Mouse (Mus musculus) neural tube, embryonic 11.5 days (tissue): ENCODE results near the gene Rex2. TPM values are rescaled to one million over a fixed set of nuclear protein-coding genes. Genes with fewer than 3 reads are reported as not detected.
"Not testable (repeated sequence)": the region's sequence is repeated elsewhere in the genome, so short reads cannot be mapped to it uniquely, and the experiment has no call there.

ENCODE experiments used
- ATAC-seq: fragments of 200-750 bp; cut with Nextera tagmentation; 2 replicates; pipeline ENCODE4 v1.8.0; 2017; ENCODE audit warnings: moderate number of reproducible peaks, mild to moderate bottlenecking, moderate TSS enrichment, moderate library complexity; ENCODE audit not compliant: insufficient read depth, low FRiP score, low TSS enrichment
- DNase-seq: peaks from one replicate; pipeline ENCODE4 v3.0.0-alpha.2; 2015; ENCODE audit warnings: low spot score
- H3K27ac ChIP-seq: fragments of 300-500 bp; sonication (generic); 2 replicates; pipeline ENCODE4 v1.5.1; 2014; ENCODE audit warnings: low read depth, mild to moderate bottlenecking, low read length
- H3K27me3 ChIP-seq: fragments of 300-500 bp; sonication (generic); 2 replicates; pipeline ENCODE4 v1.6.1; 2014; ENCODE audit warnings: mild to moderate bottlenecking, low read length, mixed read lengths; ENCODE audit not compliant: control insufficient read depth, insufficient read depth
- H3K36me3 ChIP-seq: fragments of 300-500 bp; sonication (generic); 2 replicates; pipeline ENCODE4 v1.6.1; 2014; ENCODE audit warnings: mild to moderate bottlenecking, low read length, moderate library complexity, mixed read lengths; ENCODE audit not compliant: control insufficient read depth, insufficient read depth
- H3K4me1 ChIP-seq: fragments of 300-500 bp; sonication (generic); 2 replicates; pipeline ENCODE4 v1.6.1; 2014; ENCODE audit warnings: low read length, mixed read lengths; ENCODE audit not compliant: control insufficient read depth, insufficient read depth
- H3K4me2 ChIP-seq: fragments of 300-500 bp; sonication (generic); 2 replicates; pipeline ENCODE4 v1.6.1; 2014; ENCODE audit warnings: low read depth, mild to moderate bottlenecking, moderate library complexity
- H3K4me3 ChIP-seq: fragments of 300-500 bp; sonication (generic); 2 replicates; pipeline ENCODE4 v1.5.1; 2014; ENCODE audit warnings: low read depth, low read length
- H3K9ac ChIP-seq: fragments of 300-500 bp; sonication (generic); 2 replicates; pipeline ENCODE4 v1.6.1; 2014; ENCODE audit warnings: mild to moderate bottlenecking, low read length
- H3K9me3 ChIP-seq: fragments of 300-500 bp; sonication (generic); 2 replicates; pipeline ENCODE4 v1.6.1; 2016; ENCODE audit warnings: low read length; ENCODE audit not compliant: control insufficient read depth
- WGBS: fragments of 180-500 bp; shearing (Covaris S2); extraction: QIAGEN DNeasy Blood & Tissue Kit; methylation state at CpG from one replicate; pipeline ENCODE4 v1.1.7; 2014; 5-methylcytosine and 5-hydroxymethylcytosine counted together
- polyA plus RNA-seq: library from polyadenylated mRNA; unstranded; fragments of >200 nt; fragmentation: Nextera tagmentation; extraction: Ambion mirVana; gene quantifications from 2 replicates; pipeline ENCODE4 v1.2.1, GENCODE M21; 2014

Rex2 gene
- polyA plus RNA-seq = not detected in 2 replicates

GRCm38 (mm10) chr4:147021550-147021949 lies at the start of gene Rex2:
TSS of gene Rex2 (plus strand) at chr4:147021850.
- ATAC-seq, H3K9me3 ChIP-seq, H3K36me3 ChIP-seq, H3K4me3 ChIP-seq, H3K9ac ChIP-seq, H3K27ac ChIP-seq, H3K4me1 ChIP-seq, H3K4me2 ChIP-seq, DNase-seq, H3K27me3 ChIP-seq: not testable (repeated sequence)
- WGBS = no CpG with 5 or more reads among the region's 6 CpGs

- DNase-seq, H3K4me1 ChIP-seq, H3K4me2 ChIP-seq, H3K27me3 ChIP-seq, ATAC-seq, H3K9me3 ChIP-seq, H3K9ac ChIP-seq, H3K4me3 ChIP-seq, H3K36me3 ChIP-seq, H3K27ac ChIP-seq: not testable (repeated sequence)
- 21% methylated on average over 2 of the region's 2 CpGs for WGBS
Measured at GRCm38 (mm10) chr4:146976581-146976980, 45.1 kb upstream of the Rex2 start.

GRCm38 (mm10) chr4:147018400-147018799 lies 3.2 kb upstream of the Rex2 start:
- H3K4me3 ChIP-seq, H3K27ac ChIP-seq, H3K4me1 ChIP-seq, H3K27me3 ChIP-seq, DNase-seq, H3K9ac ChIP-seq, H3K36me3 ChIP-seq, H3K4me2 ChIP-seq, H3K9me3 ChIP-seq: not testable (repeated sequence)
- WGBS = no CpG with 5 or more reads among the region's 1 CpGs
- peak; percentile 55; the same call in 1 of the 2 replicates for ATAC-seq

- not testable (repeated sequence) for H3K9me3 ChIP-seq, H3K36me3 ChIP-seq, DNase-seq, ATAC-seq, H3K27ac ChIP-seq, H3K4me3 ChIP-seq, H3K4me2 ChIP-seq, H3K4me1 ChIP-seq, H3K9ac ChIP-seq, H3K27me3 ChIP-seq
- 60% methylated on average over 1 of the region's 1 CpGs for WGBS
Measured at GRCm38 (mm10) chr4:147026374-147026773, 4.7 kb downstream of the Rex2 start.

- peak; percentile 73 for ATAC-seq
- H3K27ac ChIP-seq, H3K27me3 ChIP-seq, H3K4me1 ChIP-seq, DNase-seq, H3K4me2 ChIP-seq, H3K9me3 ChIP-seq, H3K9ac ChIP-seq, H3K4me3 ChIP-seq, H3K36me3 ChIP-seq: not testable (repeated sequence)
- WGBS = 97% methylated on average over 1 of the region's 2 CpGs
Measured at GRCm38 (mm10) chr4:147031308-147032036, 9.8 kb downstream of the Rex2 start.

GRCm38 (mm10) chr4:147063768-147064167 lies 42.1 kb downstream of the Rex2 start:
- ATAC-seq, H3K4me2 ChIP-seq, H3K4me1 ChIP-seq, H3K4me3 ChIP-seq, H3K9ac ChIP-seq, H3K36me3 ChIP-seq, H3K9me3 ChIP-seq, H3K27me3 ChIP-seq, H3K27ac ChIP-seq, DNase-seq: not testable (repeated sequence)
- 100% methylated on average over 2 of the region's 3 CpGs for WGBS

GRCm38 (mm10) chr4:147065861-147066260 lies 44.2 kb downstream of the Rex2 start:
- not testable (repeated sequence) for ATAC-seq, H3K36me3 ChIP-seq, H3K27ac ChIP-seq, H3K9ac ChIP-seq, H3K4me2 ChIP-seq, DNase-seq, H3K27me3 ChIP-seq, H3K4me3 ChIP-seq, H3K4me1 ChIP-seq, H3K9me3 ChIP-seq
- WGBS = 89% methylated on average over 2 of the region's 3 CpGs

GRCm38 (mm10) chr4:147066380-147066779 lies 44.7 kb downstream of the Rex2 start:
- H3K36me3 ChIP-seq, H3K9me3 ChIP-seq, H3K9ac ChIP-seq, H3K4me1 ChIP-seq, H3K4me3 ChIP-seq, H3K27ac ChIP-seq, H3K4me2 ChIP-seq, H3K27me3 ChIP-seq, ATAC-seq, DNase-seq: not testable (repeated sequence)
- 93% methylated on average over 1 of the region's 1 CpGs for WGBS

GRCm38 (mm10) chr4:147095641-147096040 lies 74.0 kb downstream of the Rex2 start:
- not testable (repeated sequence) for H3K36me3 ChIP-seq, H3K9ac ChIP-seq, DNase-seq, H3K9me3 ChIP-seq, H3K4me2 ChIP-seq, ATAC-seq, H3K4me1 ChIP-seq, H3K27ac ChIP-seq, H3K4me3 ChIP-seq, H3K27me3 ChIP-seq
- WGBS = 85% methylated on average over 2 of the region's 2 CpGs
